Mouse (Mus musculus): ENCODE results near the gene Eomes.

The Eomes gene

GRCm38 (mm10) chr9:118487636-118488035 is 9.6 kb downstream of the Eomes start:
- DNase-seq (ENCODE audit: low spot score in 2 of 2), result no peak

- no peak for DNase-seq (ENCODE audit: low spot score in 2 of 2)
Measured at GRCm38 (mm10) chr9:118488138-118488895, 10.3 kb downstream of the Eomes start.

GRCm38 (mm10) chr9:118488896-118489578 is 11.0 kb downstream of the Eomes start:
- no peak for DNase-seq (ENCODE audit: low spot score in 2 of 2)

GRCm38 (mm10) chr9:118489579-118490019 is 11.6 kb downstream of the Eomes start:
- peak in 1 of 2 experiments; percentile 61 for DNase-seq (ENCODE audit: low spot score in 2 of 2)

- no peak for DNase-seq (ENCODE audit: low spot score in 2 of 2)
Measured at GRCm38 (mm10) chr9:118491195-118491594, 13.2 kb downstream of the Eomes start.

- DNase-seq (ENCODE audit: low spot score in 2 of 2), result no peak
Measured at GRCm38 (mm10) chr9:118492932-118493698, 15.1 kb downstream of the Eomes start.

- DNase-seq (ENCODE audit: low spot score in 2 of 2), result no peak
Measured at GRCm38 (mm10) chr9:118494106-118494505, 16.1 kb downstream of the Eomes start.

GRCm38 (mm10) chr9:118495933-118496332 is 17.9 kb downstream of the Eomes start:
- DNase-seq (ENCODE audit: low spot score in 2 of 2), result no peak

GRCm38 (mm10) chr9:118496952-118497351 is 18.9 kb downstream of the Eomes start:
- no peak for DNase-seq (ENCODE audit: low spot score in 2 of 2)

- DNase-seq (ENCODE audit: low spot score in 2 of 2), result no peak
Measured at GRCm38 (mm10) chr9:118498061-118498460, 20.0 kb downstream of the Eomes start.

- no peak for DNase-seq (ENCODE audit: low spot score in 2 of 2)
Measured at GRCm38 (mm10) chr9:118500963-118501362, 23.0 kb downstream of the Eomes start.

GRCm38 (mm10) chr9:118504656-118505055 is 26.6 kb downstream of the Eomes start:
- DNase-seq (ENCODE audit: low spot score in 2 of 2), result no peak

- peak; percentile 85 to 88 for DNase-seq (ENCODE audit: low spot score in 2 of 2)
Measured at GRCm38 (mm10) chr9:118506020-118506403, 28.0 kb downstream of the Eomes start, which contains the start of gene Golga4. Golga4 (plus strand) TSS chr9:118506267.

GRCm38 (mm10) chr9:118506404-118507231 is 28.6 kb downstream of the Eomes start:
- DNase-seq (ENCODE audit: low spot score in 2 of 2), result no peak

GRCm38 (mm10) chr9:118507552-118507951 is 29.5 kb downstream of the Eomes start:
- no peak for DNase-seq (ENCODE audit: low spot score in 2 of 2)

GRCm38 (mm10) chr9:118508601-118509000 is 30.6 kb downstream of the Eomes start:
- no peak for DNase-seq (ENCODE audit: low spot score in 2 of 2)

- no peak for DNase-seq (ENCODE audit: low spot score in 2 of 2)
Measured at GRCm38 (mm10) chr9:118510941-118511690, 33.1 kb downstream of the Eomes start.

- no peak for DNase-seq (ENCODE audit: low spot score in 2 of 2)
Measured at GRCm38 (mm10) chr9:118512681-118513233, 34.7 kb downstream of the Eomes start.

GRCm38 (mm10) chr9:118515476-118515875 is 37.5 kb downstream of the Eomes start:
- no peak for DNase-seq (ENCODE audit: low spot score in 2 of 2)

GRCm38 (mm10) chr9:118516162-118516561 is 38.1 kb downstream of the Eomes start:
- DNase-seq (ENCODE audit: low spot score in 2 of 2), result no peak

Data from frontal cortex, postnatal 14 days (tissue).